Mouse (Mus musculus): ENCODE data around the gene Mindy4. TPM values are rescaled to one million over a fixed set of nuclear protein-coding genes. Genes with fewer than 3 reads are reported as not detected.
"Not testable (repeated sequence)": the region's sequence is repeated elsewhere in the genome, so short reads cannot be mapped to it uniquely, and the experiment has no call there.

Mindy4 gene
- total RNA-seq (2021): 10 to 100 TPM; 12.6 to 13.0 TPM

- intact Hi-C loops (cut with DNase I): no loop called here
- peak; percentile 85 to 93 for DNase-seq (ENCODE audit: low spot score in 2 of 2)
Observed at GRCm38 (mm10) chr6:55202913-55203910, at the start of gene Mindy4. Mindy4 (plus strand) TSS chr6:55203383.

DNA sequence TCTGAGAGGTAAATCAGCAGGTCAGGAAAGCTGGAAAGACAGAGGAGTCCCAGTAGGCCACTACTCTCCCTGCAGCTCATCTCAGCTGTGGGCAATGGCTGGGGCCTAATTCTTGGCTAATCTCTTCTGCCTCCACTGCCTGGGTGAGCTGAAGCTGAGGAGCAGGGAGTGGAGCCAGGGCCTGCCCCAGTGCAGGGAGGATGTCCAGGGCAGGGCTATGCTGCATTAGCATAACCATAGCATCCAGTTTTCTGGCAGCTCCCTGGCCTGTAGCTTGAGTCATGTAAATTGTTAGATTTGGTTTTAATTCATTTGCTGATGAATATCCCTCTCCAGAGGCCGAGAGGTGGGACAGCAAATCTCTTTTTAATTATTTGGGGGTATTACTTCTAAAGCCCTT lies 43.9 kb upstream of the Mindy4 start:
- no peak for DNase-seq (ENCODE audit: low spot score in 2 of 2)
- intact Hi-C loops (cut with DNase I): no loop called here

DNA sequence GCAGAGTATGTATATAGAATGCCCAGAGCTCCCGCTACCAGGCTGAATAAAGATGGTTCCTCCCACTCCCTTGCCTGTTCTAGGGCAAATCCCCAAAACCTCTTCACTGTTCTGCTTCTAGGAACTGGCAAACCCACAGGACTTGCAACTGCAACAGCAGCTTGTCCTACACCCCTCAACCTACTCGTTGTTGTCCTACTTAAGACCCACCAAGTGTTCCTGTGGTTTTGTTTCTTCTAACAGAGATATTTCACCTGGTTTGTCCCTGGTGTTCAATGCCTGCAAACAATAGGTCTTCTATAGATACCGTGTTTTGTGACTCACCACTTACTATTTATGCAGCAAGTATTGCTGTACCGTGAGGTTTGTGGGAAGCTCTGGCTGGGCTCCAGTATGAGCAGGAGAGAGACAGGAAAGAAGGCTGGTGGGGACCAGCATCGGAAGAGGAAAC lies 41.8 kb upstream of the Mindy4 start:
- intact Hi-C loops (cut with DNase I): loop anchor here (10.0 kb wide), 1 partner anchor 567 kb away; the partner anchor contains the start of genes Fkbp14 and Plekha8
- peak; percentile 75 to 92 for DNase-seq (ENCODE audit: low spot score in 2 of 2)

GRCm38 (mm10) chr6:55163046-55163584 lies 40.1 kb upstream of the Mindy4 start:
- DNase-seq (ENCODE audit: low spot score in 2 of 2): no peak
- intact Hi-C loops (cut with DNase I): loop anchor here (10.0 kb wide), 1 partner anchor 568 kb away; the partner anchor contains the start of genes Fkbp14 and Plekha8

GRCm38 (mm10) chr6:55166777-55167463 lies 36.3 kb upstream of the Mindy4 start:
- DNase-seq (ENCODE audit: low spot score in 2 of 2): peak; percentile 81 to 84
- intact Hi-C loops (cut with DNase I): loop anchor here (1.0 to 10.0 kb wide), 7 partner anchors 75 to 572 kb away; partner anchors contain the start of genes Fkbp14 and Plekha8

DNA sequence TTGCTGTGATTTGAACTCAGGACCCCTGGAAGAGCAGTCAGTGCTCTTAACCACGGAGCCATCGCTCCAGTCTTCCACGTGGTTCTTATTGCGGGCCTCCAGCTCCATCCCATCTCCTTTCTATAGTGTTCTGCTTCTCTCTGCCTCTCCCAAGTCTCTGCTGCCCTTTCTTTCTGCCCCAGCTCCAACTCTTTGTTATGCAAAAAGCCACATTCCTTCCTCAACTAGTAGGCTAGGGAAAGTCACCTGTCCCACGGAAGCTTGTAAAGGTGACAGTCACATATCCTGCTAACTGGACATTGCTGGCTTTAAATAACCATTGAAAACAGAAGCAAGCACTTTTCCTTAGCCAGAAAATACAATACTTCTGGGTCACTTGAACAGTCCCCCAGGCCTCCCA lies 33.4 kb upstream of the Mindy4 start:
- no peak for DNase-seq (ENCODE audit: low spot score in 2 of 2)
- intact Hi-C loops (cut with DNase I): loop anchor here (5.0 to 10.0 kb wide), 5 partner anchors 78 to 575 kb away; partner anchors contain the start of genes Fkbp14 and Plekha8

- intact Hi-C loops (cut with DNase I): no loop called here
Observed at GRCm38 (mm10) chr6:55171638-55172037, 31.5 kb upstream of the Mindy4 start.

DNA sequence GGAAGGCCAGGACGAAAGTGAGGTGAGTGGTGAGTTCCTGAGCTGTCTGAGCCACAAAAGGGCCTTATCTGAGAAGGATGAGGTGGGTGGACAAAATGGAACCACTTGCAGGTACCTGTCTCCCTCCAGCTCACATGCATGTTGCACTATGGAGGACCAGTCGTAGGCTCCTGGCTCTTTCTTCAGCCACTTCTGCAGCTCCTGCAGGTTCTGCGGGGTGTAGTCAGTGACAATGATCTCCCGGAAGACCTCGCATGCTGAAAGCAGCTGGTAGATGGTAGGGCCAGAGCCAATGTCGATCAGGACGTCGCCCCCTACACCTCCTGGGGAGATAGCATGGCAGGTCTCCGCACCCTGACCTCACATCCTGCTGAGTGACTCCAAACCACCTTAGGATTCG lies 30.0 kb upstream of the Mindy4 start:
- intact Hi-C loops (cut with DNase I): no loop called here
- DNase-seq (ENCODE audit: low spot score in 2 of 2): no peak

More at GRCm38 (mm10) chr6:55171638-55172037, 31.5 kb upstream of the Mindy4 start:
- DNase-seq (ENCODE audit: low spot score in 2 of 2): peak in 1 of 2 experiments; percentile 17

- DNase-seq (ENCODE audit: low spot score in 2 of 2): no peak
- intact Hi-C loops (cut with DNase I): no loop called here
Observed at GRCm38 (mm10) chr6:55173941-55174349, 29.2 kb upstream of the Mindy4 start.

GRCm38 (mm10) chr6:55174741-55175181 lies 28.4 kb upstream of the Mindy4 start, which contains the start of gene Inmt:
Inmt (minus strand) TSS chr6:55175043.
- intact Hi-C loops (cut with DNase I): no loop called here
- DNase-seq (ENCODE audit: low spot score in 2 of 2): no peak

GRCm38 (mm10) chr6:55175456-55175855 lies 27.7 kb upstream of the Mindy4 start:
- intact Hi-C loops (cut with DNase I): no loop called here

GRCm38 (mm10) chr6:55175892-55176291 lies 27.3 kb upstream of the Mindy4 start:
- intact Hi-C loops (cut with DNase I): no loop called here
- DNase-seq (ENCODE audit: low spot score in 2 of 2): no peak

More at GRCm38 (mm10) chr6:55175456-55175855, 27.7 kb upstream of the Mindy4 start:
- no peak for DNase-seq (ENCODE audit: low spot score in 2 of 2)

DNA sequence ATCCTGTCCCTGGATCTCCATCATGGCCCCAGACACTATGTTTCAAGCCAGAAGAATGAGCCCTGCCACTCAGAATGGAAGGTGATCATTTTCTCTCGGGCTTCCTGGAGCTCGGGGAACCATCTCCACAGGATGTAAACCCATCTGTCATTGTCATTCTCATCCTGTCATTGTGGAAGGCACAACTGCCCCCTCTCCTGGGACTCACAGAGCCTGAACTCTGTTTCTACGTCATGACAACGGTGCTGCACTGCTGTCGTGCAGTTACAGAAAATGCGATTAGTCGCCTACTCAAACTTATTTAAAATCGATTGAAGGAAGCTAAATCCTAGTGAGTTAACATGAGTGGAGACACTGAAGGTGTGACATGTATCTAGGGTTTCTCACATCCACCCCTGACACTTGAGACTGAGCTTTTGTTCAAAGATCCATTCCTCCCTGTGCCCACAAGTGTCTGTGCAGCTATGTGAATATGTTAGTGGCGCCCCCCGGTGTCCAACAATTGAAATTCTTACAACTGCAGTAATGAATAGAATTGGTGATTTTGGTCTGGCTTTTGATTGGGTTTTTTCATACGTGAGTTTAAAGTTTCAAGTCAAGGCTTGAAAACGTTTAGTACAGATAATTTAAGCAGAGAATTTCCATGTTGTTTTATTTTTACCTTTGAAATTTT lies 26.0 kb upstream of the Mindy4 start:
- peak in 1 of 2 experiments; percentile 5 for DNase-seq (ENCODE audit: low spot score in 2 of 2)
- intact Hi-C loops (cut with DNase I): no loop called here

DNA sequence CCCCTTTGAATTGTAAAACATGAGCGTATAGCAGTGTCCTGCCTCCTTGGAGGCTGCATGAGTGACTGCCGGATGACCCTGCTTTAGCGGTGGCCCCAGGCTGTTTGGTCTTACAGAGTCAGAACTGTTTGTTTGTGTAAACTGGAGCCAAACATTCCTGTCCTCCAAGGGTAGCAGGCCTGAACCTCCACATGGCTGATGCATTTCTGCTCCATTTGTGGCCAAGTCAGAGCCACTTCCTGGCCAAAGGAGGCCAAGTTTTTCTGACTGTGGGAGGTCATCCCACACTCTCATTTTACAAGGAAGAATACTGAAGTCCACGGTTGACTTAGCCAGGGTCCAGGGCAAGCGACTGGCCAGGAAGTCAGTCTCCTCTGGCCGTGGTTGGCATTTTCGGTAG lies 23.6 kb upstream of the Mindy4 start:
- intact Hi-C loops (cut with DNase I): no loop called here
- no peak for DNase-seq (ENCODE audit: low spot score in 2 of 2)

DNA sequence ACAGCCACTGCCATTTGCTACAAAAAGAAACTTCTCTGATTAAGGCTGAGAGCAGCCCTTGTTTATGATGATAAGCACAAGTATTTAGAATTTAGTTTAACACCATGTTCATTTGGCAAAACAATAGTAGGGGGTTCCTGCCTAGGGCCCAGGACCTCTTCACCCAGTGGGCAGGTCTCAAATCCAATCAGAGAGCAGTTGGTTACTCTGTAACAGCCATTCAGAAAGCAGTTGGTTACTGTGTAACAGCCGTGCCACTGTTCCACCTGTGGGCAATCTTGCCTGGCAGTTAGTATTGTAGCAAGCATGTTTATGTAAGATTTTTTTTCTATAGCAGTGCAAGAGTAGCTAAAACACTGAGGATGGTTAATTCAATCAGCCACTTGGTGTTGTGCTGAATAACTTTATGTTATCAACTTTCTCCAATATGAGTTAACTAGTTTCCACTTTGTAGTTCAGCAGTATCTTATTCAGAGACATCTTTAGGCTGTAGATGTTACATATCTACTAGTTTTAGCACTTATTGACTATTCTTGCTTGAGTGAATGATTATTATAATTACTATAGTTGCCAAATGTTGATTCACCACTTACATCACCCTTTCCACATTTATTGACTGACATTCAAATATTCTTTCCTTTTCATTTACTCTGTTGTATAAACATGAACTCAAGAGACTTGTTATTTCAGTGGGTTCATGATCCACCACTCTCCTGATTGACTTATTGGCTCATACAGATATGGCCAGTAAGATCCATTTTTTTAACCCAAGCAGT lies 20.3 kb upstream of the Mindy4 start:
- intact Hi-C loops (cut with DNase I): no loop called here
- no peak for DNase-seq (ENCODE audit: low spot score in 2 of 2)

DNA sequence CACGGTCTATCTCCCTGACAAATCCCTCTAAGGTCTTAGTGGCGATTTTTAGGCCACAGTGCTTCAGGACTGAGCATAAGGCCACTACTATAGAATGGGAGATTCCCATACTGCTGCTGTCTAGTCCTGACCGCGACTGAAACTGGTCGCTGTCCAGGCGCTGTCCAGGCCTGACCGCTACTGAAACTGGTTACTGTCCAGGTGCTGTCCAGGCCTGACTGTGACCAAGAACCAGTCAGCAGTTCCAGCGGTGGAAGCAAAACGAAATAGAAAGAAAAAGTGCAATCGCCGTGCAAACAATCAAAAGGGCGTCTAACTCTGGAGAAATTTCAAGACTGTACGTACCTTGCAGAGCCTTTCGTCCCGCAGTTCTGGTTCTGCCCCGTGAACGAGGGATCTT lies 15.4 kb upstream of the Mindy4 start:
- intact Hi-C loops (cut with DNase I); DNase-seq (ENCODE audit: low spot score in 2 of 2): not testable (repeated sequence)

GRCm38 (mm10) chr6:55189406-55189805 lies 13.8 kb upstream of the Mindy4 start:
- intact Hi-C loops (cut with DNase I): no loop called here

GRCm38 (mm10) chr6:55191537-55191936 lies 11.6 kb upstream of the Mindy4 start:
- intact Hi-C loops (cut with DNase I): no loop called here
- no peak for DNase-seq (ENCODE audit: low spot score in 2 of 2)

More at GRCm38 (mm10) chr6:55189406-55189805, 13.8 kb upstream of the Mindy4 start:
- DNase-seq (ENCODE audit: low spot score in 2 of 2): no peak

Data from left cerebral cortex, postnatal 25 days (tissue).